Mouse (Mus musculus): Measurements from ENCODE around the gene Grifin.

Grifin gene

DNA sequence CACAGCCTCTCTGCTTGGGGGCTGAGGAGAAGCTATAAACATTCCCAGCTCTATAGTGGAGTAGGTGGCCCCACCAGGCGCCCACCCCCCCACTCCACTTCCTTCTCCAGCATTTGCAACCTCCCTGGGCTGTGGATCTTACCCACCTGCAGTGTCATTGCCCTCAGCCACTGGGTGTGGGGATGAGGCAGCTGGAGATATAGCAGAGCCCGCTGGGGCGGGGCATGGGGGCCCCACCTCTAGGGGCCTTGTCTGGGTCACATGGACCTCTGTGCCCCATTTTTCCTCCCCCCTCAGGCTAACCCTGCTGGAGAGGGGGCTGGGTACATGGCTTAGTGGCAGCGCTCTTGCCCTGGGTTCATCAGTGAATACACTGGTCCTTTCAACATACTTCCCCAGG is at the start of gene Grifin:
Gene Grifin (minus strand): TSS at position 176 of the 400 bp plus-strand sequence.
- CTCF ChIA-PET: interaction anchor here (1.0 kb wide), 1 partner anchor 54 kb away, joined by 3 read pairs; no protein-coding TSS in a partner anchor

DNA sequence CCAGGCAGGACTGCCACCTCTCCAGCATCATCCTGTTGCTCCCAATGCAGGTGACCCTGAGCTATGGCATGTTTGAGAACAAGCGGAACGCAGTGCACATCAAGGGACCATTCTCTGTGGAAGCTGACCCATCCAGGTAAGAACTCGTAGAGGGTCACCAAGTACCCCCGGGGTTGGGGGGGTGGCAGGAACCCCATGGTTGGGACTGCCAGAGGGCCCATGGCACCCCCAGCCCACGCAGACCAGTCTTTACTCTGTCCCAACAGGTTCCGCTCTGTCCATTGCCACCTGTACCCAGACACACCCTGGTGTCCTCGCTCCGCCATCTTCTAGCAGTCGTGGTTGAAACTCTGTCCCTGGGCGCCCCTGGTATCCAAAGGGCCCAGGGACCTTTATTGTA is 49.3 kb upstream of the Grifin start:
- CTCF ChIA-PET: no interaction called here

- CTCF ChIA-PET: interaction anchor here (0.8 to 1.0 kb wide), 2 partner anchors 13 to 14 kb away, joined by 4 read pairs; no protein-coding TSS in a partner anchor
Measured at GRCm38 (mm10) chr5:140612191-140612590, 47.3 kb upstream of the Grifin start.

- CTCF ChIA-PET: interaction anchor here (0.7 kb wide), 1 partner anchor 49 kb away, joined by 3 read pairs; no protein-coding TSS in a partner anchor
Measured at GRCm38 (mm10) chr5:140611611-140612185, 46.8 kb upstream of the Grifin start.

DNA sequence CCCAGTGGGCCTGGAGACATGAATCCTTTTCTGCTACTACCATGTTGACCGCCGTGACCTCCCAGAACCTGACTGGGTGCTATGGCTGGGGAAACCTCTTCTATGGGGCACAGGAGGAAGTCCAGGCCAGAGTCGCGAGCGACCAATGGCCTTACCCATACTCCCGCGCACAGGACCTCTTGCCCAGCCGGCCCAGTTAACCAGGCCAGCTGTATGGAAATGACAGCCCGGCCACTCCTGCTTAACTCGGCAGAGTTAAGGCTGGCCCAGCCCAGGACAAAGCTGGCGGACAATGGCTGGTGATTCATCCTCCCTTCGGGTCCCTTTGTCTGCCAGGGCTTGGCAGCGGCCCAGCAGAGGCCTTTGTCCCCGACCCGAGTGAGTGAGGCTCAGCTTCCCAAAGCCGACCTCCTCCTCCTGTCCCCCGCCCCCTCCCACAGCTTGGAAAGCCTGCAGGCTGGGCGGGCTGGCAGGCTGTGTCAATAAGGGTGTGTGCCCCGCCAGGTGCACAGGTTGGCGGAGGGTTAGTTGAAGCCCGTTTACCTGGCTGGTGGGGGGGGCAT is 46.2 kb upstream of the Grifin start:
- CTCF ChIA-PET: interaction anchor here (0.7 kb wide), 1 partner anchor 49 kb away, joined by 3 read pairs; no protein-coding TSS in a partner anchor

- CTCF ChIA-PET: interaction anchor here (0.6 kb wide), 1 partner anchor 163 kb away, joined by 3 read pairs; no protein-coding TSS in a partner anchor
Measured at GRCm38 (mm10) chr5:140610273-140611011, 45.6 kb upstream of the Grifin start.

DNA sequence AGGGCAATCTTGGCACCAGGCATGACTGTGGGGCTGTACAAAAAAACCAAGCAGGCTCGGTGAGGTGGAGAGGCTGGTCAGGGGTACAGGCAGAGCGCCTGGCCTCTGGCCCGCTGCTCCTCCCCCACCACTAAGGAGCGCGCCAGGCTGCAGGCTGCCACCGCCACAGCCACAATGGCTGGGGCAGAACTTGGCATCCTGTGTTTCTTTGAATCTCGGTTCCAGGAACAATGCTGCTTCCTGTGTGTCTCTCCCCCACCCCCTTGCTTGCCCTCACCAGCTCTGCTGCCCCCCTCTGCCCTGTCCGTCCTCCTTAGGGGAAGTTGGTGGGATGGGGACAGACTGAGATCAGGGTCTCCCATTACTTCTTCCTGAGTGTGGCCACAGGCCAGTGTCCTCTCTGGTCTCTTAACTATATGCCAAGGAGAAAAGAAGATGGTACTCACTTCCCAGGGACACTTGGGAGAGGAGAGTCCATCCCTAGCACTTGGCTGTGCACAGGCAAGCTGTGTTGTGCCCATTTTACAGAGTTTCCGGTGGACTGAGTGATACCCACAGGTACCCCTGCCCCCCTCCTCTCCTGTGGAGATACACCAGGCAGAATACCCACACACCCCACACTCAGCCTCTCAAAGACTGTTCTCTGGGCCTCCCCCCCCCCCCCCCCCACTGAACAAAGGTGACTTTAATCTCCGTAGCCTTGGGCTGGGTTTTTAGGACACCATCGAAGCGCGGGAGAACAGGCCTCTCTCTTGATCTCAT is 44.8 kb upstream of the Grifin start:
- CTCF ChIA-PET: interaction anchor here (0.6 kb wide), 1 partner anchor 164 kb away, joined by 3 read pairs; no protein-coding TSS in a partner anchor

DNA sequence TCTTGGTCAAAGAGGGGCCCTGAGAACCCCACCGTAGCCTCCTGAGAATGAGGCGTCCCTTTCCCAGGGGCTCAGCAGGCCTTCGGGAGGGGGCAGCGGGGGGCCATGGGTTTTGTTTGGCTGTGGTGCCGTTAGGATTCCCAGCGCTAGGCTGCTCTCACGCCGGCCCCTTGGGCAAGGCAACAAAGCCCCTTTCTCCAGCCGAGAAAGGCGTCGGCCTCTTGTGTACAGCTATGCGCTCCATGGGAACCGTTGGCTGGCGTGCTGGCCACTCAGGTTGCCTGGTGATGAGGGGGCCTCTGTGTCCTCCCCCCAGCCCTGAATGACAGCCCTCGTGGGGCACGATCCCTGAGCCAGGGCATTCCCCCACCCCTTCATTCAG is 43.8 kb upstream of the Grifin start:
- CTCF ChIA-PET: no interaction called here

- CTCF ChIA-PET: interaction anchor here (0.6 to 1.0 kb wide), 3 partner anchors 8 to 72 kb away, joined by 3 to 4 read pairs (median 3); no protein-coding TSS in a partner anchor
Measured at GRCm38 (mm10) chr5:140607836-140608633, 43.2 kb upstream of the Grifin start.

GRCm38 (mm10) chr5:140607001-140607835 is 42.3 kb upstream of the Grifin start, which contains the start of gene Lfng:
TSS of gene Lfng (plus strand) at chr5:140607320.
- CTCF ChIA-PET: interaction anchor here (0.6 to 1.0 kb wide), 3 partner anchors 8 to 39 kb away, joined by 3 read pairs; no protein-coding TSS in a partner anchor

GRCm38 (mm10) chr5:140606386-140606785 is 41.5 kb upstream of the Grifin start:
- CTCF ChIA-PET: interaction anchor here (0.9 kb wide), 1 partner anchor 11 kb away, joined by 3 read pairs; no protein-coding TSS in a partner anchor

DNA sequence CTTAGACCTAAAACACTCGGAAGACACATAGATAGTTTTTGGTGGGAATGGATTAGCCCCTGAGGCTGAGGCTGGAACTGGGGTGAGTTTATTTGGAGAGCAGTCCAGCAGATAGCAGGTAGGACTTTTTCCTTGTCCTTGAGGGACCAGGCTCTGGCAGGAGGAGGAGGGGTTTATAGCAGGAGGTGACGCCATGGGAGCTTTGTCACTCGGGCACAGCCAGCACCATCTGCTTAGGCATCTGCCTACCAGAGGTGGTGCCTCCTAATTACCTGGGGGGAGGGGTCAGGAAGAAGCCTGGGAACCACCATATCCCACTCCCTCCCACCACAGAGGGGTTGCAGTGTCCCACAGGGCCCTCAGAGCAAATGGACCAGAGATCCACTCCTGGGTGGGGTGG is 40.4 kb upstream of the Grifin start:
- CTCF ChIA-PET: no interaction called here

- CTCF ChIA-PET: no interaction called here
Measured at GRCm38 (mm10) chr5:140604386-140604785, 39.5 kb upstream of the Grifin start.

- CTCF ChIA-PET: no interaction called here
Measured at GRCm38 (mm10) chr5:140602540-140602939, 37.7 kb upstream of the Grifin start.

DNA sequence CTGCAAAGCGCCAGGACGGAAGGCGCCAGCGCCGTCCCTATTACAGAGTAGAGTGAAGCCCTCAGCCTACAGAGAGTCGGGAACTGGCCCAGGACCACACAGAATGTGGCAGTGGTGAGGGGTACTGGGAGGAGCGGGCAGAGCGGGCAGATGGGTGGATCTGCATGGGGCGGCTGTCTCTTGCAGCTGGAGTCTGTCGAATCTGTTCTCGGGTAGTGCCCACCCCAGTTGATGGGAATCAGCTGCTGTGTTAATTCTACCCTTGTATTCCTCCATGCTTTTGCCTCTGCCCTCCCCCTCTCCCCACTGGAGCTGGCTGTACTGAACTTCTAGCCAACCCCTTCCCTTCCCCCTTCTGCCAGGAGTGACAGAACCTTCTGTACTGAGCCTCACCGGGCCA is 36.8 kb upstream of the Grifin start:
- CTCF ChIA-PET: no interaction called here

DNA sequence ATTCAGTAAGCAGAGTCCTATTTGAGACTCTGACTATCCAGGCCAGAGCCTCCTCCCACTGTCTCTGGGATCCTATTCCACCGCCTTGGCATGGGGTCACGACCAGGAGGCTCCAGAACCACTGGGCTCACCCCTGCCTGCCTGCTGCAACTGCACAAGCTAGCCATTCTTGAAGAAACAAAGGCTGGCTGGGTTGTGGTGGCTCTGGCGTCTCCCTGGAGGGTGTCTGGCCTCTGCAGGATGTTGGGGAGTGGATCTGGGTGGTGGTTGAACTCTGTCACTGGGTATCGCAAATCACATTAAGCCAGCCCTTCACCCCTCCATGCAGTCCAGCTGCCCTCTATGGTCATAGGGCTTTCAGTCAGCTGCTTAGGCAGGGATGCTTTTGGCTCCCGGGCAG is 35.1 kb upstream of the Grifin start:
- CTCF ChIA-PET: interaction anchor here (0.8 kb wide), 1 partner anchor 13 kb away, joined by 4 read pairs; no protein-coding TSS in a partner anchor

GRCm38 (mm10) chr5:140597787-140598186 is 32.9 kb upstream of the Grifin start:
- CTCF ChIA-PET: interaction anchor here (1.0 kb wide), 1 partner anchor 15 kb away, joined by 4 read pairs; no protein-coding TSS in a partner anchor

- CTCF ChIA-PET: no interaction called here
Measured at GRCm38 (mm10) chr5:140596927-140597588, 32.2 kb upstream of the Grifin start.

GRCm38 (mm10) chr5:140596426-140596825 is 31.6 kb upstream of the Grifin start:
- CTCF ChIA-PET: no interaction called here

All from spleen, embryonic (tissue).